Mouse (Mus musculus) testis, postnatal 10 days (tissue): ENCODE measurements around the gene Depdc5.

ENCODE experiments used
- DNase-seq: peaks from one replicate; pipeline ENCODE4 v3.0.0; 2021; ENCODE audit warnings: low spot score

Depdc5 gene

GRCm38 (mm10) chr5:33002781-33003180 is 139.3 kb downstream of the Depdc5 start:
- no peak for DNase-seq

DNA sequence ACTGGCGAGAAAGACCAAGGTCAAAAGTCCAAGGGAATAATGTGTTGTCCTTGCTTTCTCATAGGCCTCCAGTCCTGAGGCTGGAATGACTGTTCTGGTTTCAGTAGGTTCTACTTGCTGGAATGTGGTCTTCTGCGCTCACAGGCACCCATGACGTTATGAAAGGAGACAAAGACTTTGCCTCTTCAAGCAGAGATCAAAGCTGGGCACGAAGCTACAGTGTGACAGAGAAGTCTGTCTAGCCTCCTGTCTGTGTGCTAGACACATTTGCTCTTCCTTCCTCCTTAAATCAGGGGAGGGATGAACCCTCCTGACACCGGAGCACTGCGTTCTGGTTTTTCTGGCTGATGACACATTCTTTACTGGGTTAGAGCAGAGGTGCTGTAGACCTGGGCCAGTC is 140.0 kb downstream of the Depdc5 start:
- no peak for DNase-seq

GRCm38 (mm10) chr5:33004110-33004509 is 140.6 kb downstream of the Depdc5 start:
- no peak for DNase-seq

DNA sequence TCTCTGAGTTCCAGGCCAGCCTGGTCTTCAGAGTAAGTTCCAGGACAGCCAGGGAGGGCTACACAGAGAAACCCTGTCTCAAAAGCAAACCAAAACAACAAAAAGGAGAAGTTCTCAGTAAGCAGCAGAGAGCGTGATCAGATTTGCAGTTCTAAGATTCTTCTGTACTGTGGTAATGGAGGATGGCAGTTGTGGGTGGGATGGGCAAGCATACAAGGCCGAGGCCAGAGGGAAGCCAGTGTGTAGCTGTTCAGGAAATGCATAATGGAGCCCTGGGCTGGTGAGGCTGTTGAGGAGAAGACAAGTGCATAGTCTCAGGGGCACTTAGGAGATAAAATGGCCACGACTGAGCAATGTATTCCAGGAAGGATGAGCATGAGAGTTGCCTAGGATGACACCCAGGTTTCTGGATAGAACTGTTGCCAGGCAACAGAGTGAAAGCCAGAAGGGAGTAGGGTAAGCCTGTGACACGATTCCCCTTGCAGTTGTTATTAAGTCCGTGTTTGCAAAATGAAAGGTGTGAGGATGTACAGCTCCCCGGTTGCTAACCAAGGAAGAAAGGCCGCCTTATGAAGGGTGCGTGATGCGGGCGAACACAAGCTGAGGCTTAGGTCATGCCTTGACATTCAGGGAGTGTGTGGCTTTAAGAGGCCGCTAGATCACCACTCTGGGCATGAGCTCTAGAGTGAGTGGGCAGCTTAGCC is 142.1 kb downstream of the Depdc5 start:
- no peak for DNase-seq

DNA sequence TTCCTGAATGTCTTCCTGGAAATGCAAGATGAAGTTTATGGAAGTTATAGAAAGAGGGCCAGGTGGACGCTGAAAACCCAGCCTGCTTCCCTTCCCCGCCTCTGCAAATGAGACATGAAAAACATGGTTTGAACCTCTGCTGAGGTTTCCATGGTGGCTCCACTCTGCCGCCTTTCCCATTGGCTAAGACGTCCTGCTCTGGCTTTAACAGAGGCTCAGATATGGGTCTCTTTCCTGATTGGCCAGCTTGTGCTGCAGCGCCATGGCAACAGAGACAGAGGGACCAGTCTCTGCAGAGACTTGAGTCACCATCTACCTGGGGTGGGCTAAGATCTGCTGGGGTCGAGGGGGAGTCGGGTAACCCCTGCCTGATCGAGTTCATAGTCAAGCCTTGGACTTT is 143.2 kb downstream of the Depdc5 start:
- no peak for DNase-seq

DNA sequence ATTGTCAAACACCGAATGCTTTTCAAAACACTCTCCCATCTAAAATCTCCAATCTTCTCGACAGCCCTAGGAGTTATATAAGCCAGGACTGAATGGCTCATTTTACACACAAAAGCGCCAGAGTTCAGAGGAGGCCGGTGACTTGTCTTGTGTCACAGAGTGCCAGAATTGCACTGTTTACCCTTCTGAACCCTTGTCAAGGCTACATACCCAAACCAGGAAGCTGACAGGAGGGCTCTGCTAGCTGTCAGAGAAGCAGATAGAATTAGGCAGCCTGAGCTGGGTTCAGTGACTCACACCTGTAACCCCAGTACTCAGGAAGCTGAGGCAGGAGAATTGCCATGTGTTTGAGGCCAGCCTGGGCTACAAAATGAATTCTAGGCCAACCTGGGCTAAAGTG is 143.9 kb downstream of the Depdc5 start:
- no peak for DNase-seq

GRCm38 (mm10) chr5:33009301-33009700 is 145.8 kb downstream of the Depdc5 start:
- DNase-seq, result no peak

DNA sequence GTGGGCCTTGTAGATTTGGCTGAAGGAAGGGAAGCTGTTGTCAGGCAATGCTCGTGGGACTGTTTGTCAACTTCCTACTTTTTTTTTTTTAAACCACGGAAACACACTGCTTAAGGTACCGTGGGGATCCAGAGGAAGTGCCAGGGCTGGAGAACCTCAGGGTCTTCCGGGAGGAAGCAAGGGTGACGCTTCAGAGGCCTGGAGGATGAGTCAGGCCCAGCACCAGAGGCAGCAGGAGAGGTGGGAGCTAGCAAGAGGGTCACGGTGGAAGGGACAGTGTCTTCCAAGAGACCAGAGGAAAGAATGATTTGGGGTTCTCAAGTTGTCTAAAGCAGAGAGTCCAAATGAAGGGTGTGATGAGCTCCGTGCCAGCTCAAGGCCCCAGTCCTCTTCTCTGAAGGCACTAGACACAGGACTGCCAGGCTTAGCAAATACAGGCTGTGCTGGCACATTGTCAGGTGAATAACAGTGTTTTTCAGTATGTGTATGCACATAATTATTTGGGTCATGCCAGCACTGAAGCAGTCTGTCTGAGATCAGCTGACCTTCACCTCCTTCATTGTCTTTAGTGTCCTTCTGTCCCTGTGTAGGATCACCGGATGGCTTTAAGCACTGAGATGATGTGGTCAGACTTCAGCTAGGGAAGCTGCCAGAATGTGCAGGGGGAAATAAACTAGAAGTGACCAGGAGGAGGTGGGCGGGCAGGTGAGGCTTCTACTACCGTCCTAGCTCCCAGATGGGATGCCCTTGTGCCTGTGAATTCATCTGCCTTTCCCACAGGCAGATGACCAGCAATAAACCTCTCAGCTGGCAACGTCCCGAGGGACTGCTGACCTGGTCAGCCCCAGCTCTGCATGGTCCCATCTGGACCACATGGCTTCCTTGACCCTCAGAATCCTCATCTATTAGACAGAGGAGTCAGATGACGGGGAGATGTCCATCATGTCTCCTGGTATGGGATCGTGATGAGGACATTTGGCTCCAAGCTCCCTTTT is 146.6 kb downstream of the Depdc5 start:
- no peak for DNase-seq

GRCm38 (mm10) chr5:33011132-33012106 is 147.9 kb downstream of the Depdc5 start:
- no peak for DNase-seq

DNA sequence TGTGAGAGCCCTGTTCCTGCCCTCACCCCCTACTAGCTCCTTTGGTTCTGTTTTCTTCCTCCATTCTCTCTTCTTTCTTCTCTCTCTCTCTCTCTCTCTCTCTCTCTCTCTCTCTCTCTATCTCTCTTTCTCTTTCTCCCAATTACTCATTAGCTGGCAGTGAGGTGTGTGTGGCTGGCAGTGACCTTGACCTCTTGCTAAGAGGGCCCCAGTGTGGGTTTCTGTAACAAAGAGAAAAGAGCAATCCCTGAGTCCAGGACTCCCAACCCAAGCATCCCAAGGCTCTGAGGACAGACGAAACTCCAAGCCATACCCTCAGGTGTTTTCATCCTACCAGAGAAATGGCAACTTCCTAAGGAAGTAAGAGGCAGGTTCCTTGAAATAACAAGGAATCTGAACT is 150.6 kb downstream of the Depdc5 start:
- DNase-seq, result no peak

DNA sequence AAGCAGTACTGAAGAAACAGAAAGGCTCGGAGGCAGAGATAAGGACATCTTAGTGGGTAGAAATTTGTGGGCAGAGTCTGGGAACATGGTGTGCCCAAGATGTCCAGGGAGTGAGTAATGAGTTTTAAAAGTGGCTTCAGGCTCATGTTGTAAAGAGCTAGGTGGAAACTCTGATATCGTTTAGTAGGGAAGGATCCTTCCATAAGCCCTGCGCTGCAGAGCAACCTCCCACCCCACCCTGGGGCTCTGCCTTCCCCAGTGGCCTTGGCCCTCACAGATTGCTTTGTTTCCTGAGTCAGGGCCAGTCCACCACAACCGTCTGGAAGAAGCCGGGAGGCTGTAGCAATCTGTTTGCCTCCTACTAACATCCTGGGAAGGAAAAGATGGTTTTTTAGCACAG is 152.1 kb downstream of the Depdc5 start:
- DNase-seq, result peak; percentile 72

GRCm38 (mm10) chr5:33018189-33018560 is 154.7 kb downstream of the Depdc5 start:
- no peak for DNase-seq

GRCm38 (mm10) chr5:33018561-33019425 is 155.3 kb downstream of the Depdc5 start, which contains the start of gene Ywhah:
TSS of gene Ywhah (plus strand) at chr5:33018816.
- peak; percentile 98 for DNase-seq

GRCm38 (mm10) chr5:33019426-33019821 is 155.9 kb downstream of the Depdc5 start:
- no peak for DNase-seq

GRCm38 (mm10) chr5:33021622-33022021 is 158.1 kb downstream of the Depdc5 start:
- no peak for DNase-seq

DNA sequence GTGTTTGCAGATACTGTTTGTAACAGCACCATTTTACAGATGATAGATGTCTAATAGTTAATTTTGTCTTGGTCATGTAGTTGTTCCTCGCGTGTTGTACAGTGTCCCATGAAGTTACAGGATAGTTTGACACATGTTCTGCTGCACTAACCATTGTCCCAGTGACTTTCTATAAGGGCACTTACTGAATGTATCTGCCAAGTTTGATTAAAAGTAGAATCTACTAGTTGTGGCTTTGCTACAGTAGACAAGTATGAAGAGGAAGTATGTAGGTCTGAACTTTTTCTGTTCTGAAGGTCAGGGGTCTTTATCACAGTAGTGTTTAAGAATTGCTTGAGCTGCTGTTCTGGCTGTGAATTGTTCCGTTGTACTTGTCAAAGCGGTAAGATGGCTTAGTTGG is 159.8 kb downstream of the Depdc5 start:
- no peak for DNase-seq

- DNase-seq, result no peak
Observed at GRCm38 (mm10) chr5:33024474-33024873, 161.0 kb downstream of the Depdc5 start.

DNA sequence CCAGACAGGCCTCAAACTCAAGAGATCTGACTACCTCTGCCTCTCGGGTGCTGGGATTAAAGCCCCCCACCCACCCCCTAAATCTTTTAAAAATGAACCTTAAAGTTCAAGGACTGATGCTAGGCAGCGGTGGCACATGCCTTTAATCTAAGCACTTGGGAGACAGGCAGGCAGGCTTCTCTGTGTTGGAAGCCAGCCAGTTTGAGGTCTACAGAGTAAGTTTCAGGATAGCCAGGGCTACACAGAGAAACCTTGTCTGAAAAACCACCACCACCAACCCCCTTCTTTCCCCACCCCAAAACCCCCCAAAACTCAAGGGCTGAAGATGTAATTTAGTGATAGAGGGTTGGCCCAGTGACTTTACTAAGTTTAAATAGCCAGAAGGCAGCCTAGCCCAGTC is 165.2 kb downstream of the Depdc5 start:
- DNase-seq, result no peak

- DNase-seq, result no peak
Observed at GRCm38 (mm10) chr5:33030425-33031175, 167.1 kb downstream of the Depdc5 start.
